Mouse (Mus musculus): ENCODE measurements around the gene Mr1.

DNA sequence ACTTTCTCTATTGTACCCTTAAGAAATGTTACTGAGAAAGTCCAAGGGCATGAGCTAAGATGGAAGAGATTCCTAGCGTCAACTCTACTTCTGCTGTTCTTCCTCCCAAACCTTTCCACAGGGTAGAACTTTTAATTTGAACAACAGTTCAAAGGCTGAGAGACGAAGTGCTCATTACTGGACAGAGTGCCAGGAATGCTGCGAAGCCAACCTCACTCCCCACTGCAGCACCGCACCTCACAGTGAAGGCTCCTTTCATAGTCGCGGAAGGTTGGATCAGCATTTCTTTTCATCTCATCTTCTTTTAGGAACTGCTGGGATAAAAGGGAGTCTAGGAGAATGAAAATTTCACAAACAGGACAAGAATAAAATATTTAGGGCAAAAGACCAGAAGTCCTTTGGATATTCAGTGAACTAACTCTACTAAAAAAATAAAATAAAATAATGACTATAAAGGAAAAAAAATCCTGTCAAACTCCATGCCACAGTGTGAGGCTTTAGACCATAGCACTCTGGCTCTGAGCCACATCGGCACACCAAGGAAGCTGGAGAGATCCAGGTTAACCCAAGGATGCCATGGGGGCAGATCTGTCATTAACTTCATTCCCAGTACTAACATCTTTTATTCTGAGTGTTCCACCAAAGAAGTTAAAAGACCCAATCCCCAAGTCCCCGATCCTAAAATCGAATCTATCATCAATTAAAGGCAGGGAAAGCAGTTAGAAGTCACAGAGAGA is 52.5 kb downstream of the Mr1 start:
- no peak for TF ChIP-seq CTCF (IDR thresholded peaks at IDR 0.05; ENCODE audit: extremely low read depth, insufficient read depth, low read length)
- TF ChIP-seq POLR2A (IDR thresholded peaks at IDR 0.05; ENCODE audit: extremely low read depth, insufficient read depth, low read length), result no peak

Data from cortical plate, adult 2 months (tissue).